Mouse (Mus musculus) intestine, embryonic 14.5 days (tissue): ENCODE results near the gene Nek11. TPM values are rescaled to one million over a fixed set of nuclear protein-coding genes. Genes with fewer than 3 reads are reported as not detected.

Source experiments
- ATAC-seq: fragments of 200-750 bp; cut with Nextera tagmentation; replicated peaks from 2 replicates; pipeline ENCODE4 v1.8.0; 2017; ENCODE audit warnings: low read depth, moderate number of reproducible peaks, moderate TSS enrichment, moderate library complexity; ENCODE audit not compliant: low FRiP score, low TSS enrichment
- DNase-seq: peaks from one replicate; pipeline ENCODE4 v3.0.0-alpha.2; 2018; ENCODE audit warnings: low spot score
- H3K27ac ChIP-seq: fragments of 300-500 bp; sonication (generic); 2 replicates; pipeline ENCODE4 v1.5.1; 2014; ENCODE audit warnings: low read depth, mild to moderate bottlenecking, control low read depth
- H3K27me3 ChIP-seq: fragments of 300-500 bp; sonication (generic); replicated peaks from 2 replicates; pipeline ENCODE4 v1.6.1; 2014; ENCODE audit warnings: low read length, control low read depth; ENCODE audit not compliant: control insufficient read depth, insufficient read depth
- H3K36me3 ChIP-seq: fragments of 300-500 bp; sonication (generic); 2 replicates; pipeline ENCODE4 v1.6.1; 2014; ENCODE audit warnings: low read length, control low read depth; ENCODE audit not compliant: control insufficient read depth, insufficient read depth
- H3K4me1 ChIP-seq: fragments of 300-500 bp; sonication (generic); replicated peaks from 2 replicates; pipeline ENCODE4 v1.6.1; 2014; ENCODE audit warnings: low read length, control low read depth, mixed read lengths; ENCODE audit not compliant: control insufficient read depth, insufficient read depth
- H3K4me2 ChIP-seq: fragments of 300-500 bp; sonication (generic); 2 replicates; pipeline ENCODE4 v1.6.1; 2014; ENCODE audit warnings: low read length
- H3K4me3 ChIP-seq: fragments of 300-500 bp; sonication (generic); 2 replicates; pipeline ENCODE4 v1.5.1; 2014; ENCODE audit warnings: low read depth, low read length, control low read depth, mixed read lengths
- H3K9ac ChIP-seq: fragments of 300-500 bp; sonication (generic); 2 replicates; pipeline ENCODE4 v1.6.1; 2014; ENCODE audit warnings: mild to moderate bottlenecking, low read length
- H3K9me3 ChIP-seq: fragments of 300-500 bp; sonication (generic); 2 replicates; pipeline ENCODE4 v1.6.1; 2016; ENCODE audit warnings: low read length, control low read depth; ENCODE audit not compliant: control insufficient read depth
- WGBS: fragments of 180-500 bp; shearing (Covaris S2); extraction: QIAGEN DNeasy Blood & Tissue Kit; methylation state at CpG from one replicate; pipeline ENCODE4 v1.1.7; 2014; 5-methylcytosine and 5-hydroxymethylcytosine counted together
- polyA plus RNA-seq: library from polyadenylated mRNA; unstranded; fragments of >200 nt; fragmentation: Nextera tagmentation; extraction: Ambion mirVana; gene quantifications from 2 replicates; pipeline ENCODE4 v1.2.1, GENCODE M21; 2014

Gene Nek11
- polyA plus RNA-seq, 1 experiment from 2014 or later, result 0.08 TPM

DNA sequence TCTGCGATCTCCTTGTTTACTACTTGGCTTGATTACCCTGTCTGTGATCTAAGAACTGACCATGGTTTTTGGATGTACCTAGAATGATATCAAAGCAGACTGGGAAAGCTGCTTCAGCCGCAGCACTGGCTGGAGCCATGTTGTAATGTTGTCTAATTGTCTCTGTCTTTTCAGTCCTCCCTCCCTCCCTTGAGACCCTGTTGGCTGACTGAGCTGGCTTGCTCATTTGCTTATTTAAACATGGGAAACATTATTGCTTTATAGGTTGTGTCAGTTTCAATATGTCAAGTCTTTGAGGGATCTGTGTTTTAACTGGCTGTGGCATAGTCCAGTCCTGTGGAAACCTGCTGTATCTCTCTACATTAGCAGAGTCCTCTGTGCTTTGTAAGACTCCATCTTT lies 132.2 kb downstream of the Nek11 start:
- H3K4me1 ChIP-seq, result no peaks in the 10 kb centered on the region
- no peaks in the 10 kb centered on the region for H3K9me3 ChIP-seq
- no peak overlapping the region for H3K4me3 ChIP-seq
- WGBS, result 60% methylated on average over 2 of the region's 2 CpGs
- no peaks in the 10 kb centered on the region for H3K27me3 ChIP-seq
- no peak overlapping the region for H3K4me2 ChIP-seq
- ATAC-seq (no peak), DNase-seq (no peak)
- H3K27ac ChIP-seq, result no peak overlapping the region
- no peak overlapping the region for H3K9ac ChIP-seq
- no peaks in the 10 kb centered on the region for H3K36me3 ChIP-seq

DNA sequence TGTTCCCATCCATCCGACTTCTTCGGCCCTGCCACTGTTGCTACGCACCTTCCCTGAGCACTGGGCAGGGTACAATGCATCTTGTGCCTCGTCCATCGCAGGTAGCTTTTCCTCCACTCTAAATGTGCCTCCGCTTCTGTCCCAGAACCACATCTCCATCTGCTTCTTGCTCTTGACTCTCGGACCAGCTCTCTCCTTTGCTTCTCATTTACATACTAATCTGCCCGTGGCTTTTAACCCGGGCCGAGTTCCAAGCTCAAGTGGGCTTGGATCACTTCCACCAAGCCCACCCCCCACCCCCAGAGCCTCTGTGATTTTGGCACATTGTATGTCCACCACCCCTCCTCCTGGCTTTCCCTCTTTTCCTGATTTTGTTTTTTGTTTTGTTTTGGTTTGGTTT lies 137.7 kb downstream of the Nek11 start:
- no peak overlapping the region for H3K4me2 ChIP-seq
- H3K27ac ChIP-seq, result no peak overlapping the region
- H3K9ac ChIP-seq, result no peak overlapping the region
- ATAC-seq (no peak), DNase-seq (no peak)
- 81% methylated on average over 10 of the region's 10 CpGs for WGBS
- H3K4me3 ChIP-seq, result no peak overlapping the region
- no peaks in the 10 kb centered on the region for H3K4me1 ChIP-seq
- no peaks in the 10 kb centered on the region for H3K36me3 ChIP-seq
- no peaks in the 10 kb centered on the region for H3K9me3 ChIP-seq
- no peaks in the 10 kb centered on the region for H3K27me3 ChIP-seq

DNA sequence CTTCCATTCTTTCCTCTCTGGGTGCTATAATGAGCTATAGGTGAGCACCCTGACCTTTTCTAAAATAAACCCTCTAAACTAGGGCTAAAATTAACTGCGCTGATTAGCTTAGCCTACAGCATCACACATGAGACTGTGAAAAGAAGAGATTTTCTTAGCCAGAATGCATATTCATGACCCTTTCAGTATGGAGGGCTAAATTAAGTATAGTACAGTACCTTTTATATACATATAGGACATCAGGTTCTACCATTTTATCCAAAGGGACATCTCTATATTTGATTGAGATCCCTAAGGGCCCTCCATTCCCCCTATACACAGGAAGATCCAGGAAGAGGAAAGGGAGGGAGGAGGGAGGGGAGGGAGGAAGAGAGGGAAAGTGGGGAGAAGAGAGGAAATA lies 141.2 kb downstream of the Nek11 start:
- Histone ChIP-seq H3K4me2 (no peak overlapping the region), H3K27ac (no peak overlapping the region), H3K27me3 (no peaks in the 10 kb centered on the region), H3K36me3 (no peaks in the 10 kb centered on the region), H3K9me3 (no peaks in the 10 kb centered on the region), H3K4me3 (no peak overlapping the region), H3K4me1 (no peaks in the 10 kb centered on the region), H3K9ac (no peak overlapping the region)
- ATAC-seq (no peak), DNase-seq (no peak)
- WGBS, result 94% methylated on average over 1 of the region's 1 CpGs

DNA sequence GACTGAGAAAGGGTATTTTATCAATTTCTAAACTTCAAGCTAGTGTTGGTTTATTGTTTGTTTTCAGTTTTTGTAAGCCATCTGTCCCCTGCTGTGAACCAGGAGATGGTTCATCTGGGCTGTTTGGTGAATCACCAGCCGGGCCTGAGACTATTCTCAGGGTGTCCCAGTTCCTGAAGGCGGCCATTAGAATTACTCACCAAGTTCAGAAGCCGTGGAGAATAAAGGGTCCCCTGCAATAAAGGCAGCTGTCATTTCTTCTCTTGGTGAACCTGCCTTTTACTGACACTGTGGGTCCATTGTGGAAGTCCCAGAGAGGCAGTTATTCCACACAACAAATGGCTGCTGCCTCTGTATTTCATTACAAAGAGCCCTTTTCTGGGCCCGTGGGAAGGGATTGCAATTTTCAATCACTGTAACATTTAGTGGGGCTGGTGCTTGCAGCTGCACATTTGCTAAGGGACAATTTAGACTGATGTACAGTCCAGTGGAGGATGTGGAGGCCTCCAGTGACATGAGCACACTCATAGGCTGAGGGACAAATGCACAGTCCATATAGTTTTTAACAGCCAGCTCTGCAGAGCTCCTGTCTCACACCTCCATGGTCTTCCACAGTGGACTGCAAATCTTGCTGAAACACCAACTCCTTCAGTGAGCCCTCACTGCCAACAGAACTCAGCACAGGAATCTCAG lies 142.8 kb downstream of the Nek11 start:
- ATAC-seq (no peak), DNase-seq (no peak)
- Histone ChIP-seq H3K4me1 (no peaks in the 10 kb centered on the region), H3K9ac (no peak overlapping the region), H3K36me3 (no peaks in the 10 kb centered on the region), H3K27ac (no peak overlapping the region), H3K4me2 (no peak overlapping the region), H3K27me3 (no peaks in the 10 kb centered on the region), H3K4me3 (no peak overlapping the region), H3K9me3 (no peaks in the 10 kb centered on the region)
- 68% methylated on average over 4 of the region's 4 CpGs for WGBS

DNA sequence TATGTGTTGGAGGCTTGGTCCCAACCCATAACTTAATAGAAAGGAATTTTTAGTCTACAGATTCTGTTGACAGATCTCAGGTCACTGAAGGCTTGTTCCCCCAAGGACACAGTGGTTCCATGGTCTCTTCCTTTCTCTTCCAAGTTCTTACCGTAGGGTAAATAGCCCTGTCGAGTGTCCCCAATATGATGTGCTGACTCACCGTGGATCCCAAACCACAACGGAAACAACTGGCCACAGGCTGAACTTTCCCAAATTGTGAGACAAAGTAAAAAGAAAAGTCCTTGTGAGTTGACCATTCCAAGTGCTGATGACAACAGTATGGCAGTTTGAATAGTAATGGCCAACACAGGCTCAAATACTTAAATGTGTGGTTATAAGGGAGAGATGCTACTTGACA lies 144.1 kb downstream of the Nek11 start:
- no peak overlapping the region for H3K27ac ChIP-seq
- no peak overlapping the region for H3K9ac ChIP-seq
- H3K4me2 ChIP-seq, result no peak overlapping the region
- 89% methylated on average over 4 of the region's 4 CpGs for WGBS
- no peaks in the 10 kb centered on the region for H3K27me3 ChIP-seq
- H3K36me3 ChIP-seq, result no peaks in the 10 kb centered on the region
- H3K4me1 ChIP-seq, result no peaks in the 10 kb centered on the region
- no peak for DNase-seq
- no peak for ATAC-seq
- H3K4me3 ChIP-seq, result no peak overlapping the region
- H3K9me3 ChIP-seq, result no peaks in the 10 kb centered on the region

DNA sequence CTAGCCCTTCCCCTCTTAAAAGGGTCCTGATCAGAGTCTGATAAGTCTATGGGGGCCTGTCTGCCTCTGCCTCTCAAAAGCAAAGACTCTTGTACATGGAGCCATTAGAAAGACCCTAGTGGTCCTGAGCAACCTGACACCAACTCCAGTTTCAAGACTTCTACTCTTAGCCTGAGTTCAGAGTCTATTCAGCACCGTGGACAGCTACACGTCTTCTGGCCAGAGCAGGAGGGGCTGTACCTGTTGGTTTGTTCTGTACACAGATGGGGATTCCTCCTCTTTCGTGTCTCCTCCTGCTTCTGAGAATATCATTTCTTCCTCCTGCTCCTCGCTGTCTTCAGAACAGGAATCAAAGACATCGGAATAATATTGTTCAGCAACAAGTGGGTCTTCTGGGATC lies 151.3 kb downstream of the Nek11 start:
- no peaks in the 10 kb centered on the region for H3K27me3 ChIP-seq
- DNase-seq (peak; percentile 85), ATAC-seq (no peak)
- no peaks in the 10 kb centered on the region for H3K4me1 ChIP-seq
- H3K27ac ChIP-seq, result no peak overlapping the region
- no peaks in the 10 kb centered on the region for H3K36me3 ChIP-seq
- H3K9ac ChIP-seq, result no peak overlapping the region
- WGBS, result 32% methylated on average over 5 of the region's 5 CpGs
- H3K9me3 ChIP-seq, result no peaks in the 10 kb centered on the region
- no peak overlapping the region for H3K4me2 ChIP-seq
- H3K4me3 ChIP-seq, result no peak overlapping the region

DNA sequence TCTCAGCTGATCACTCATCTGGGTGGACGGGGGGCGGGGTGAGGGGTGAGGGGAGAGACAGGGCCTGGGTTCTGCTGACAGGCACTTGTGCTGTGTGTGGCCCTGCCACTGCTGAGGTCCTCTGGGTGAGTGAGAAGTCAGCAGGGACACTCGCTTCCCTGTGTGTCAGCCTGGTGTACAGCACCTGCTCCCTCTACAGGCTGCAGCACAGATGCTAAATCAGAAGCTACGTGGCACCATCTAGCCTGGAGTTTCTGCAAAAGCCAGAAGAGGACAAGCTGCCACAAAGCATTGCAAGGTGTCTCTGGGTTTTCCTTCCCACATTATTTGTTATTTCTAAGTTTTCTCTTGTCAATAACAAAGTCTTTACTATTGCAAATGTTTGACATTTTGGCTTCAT lies 180.9 kb downstream of the Nek11 start:
- no peaks in the 10 kb centered on the region for H3K9me3 ChIP-seq
- WGBS, result 49% methylated on average over 4 of the region's 4 CpGs
- no peak overlapping the region for H3K4me3 ChIP-seq
- no peak overlapping the region for H3K4me2 ChIP-seq
- no peak overlapping the region for H3K9ac ChIP-seq
- H3K4me1 ChIP-seq, result no peaks in the 10 kb centered on the region
- H3K36me3 ChIP-seq, result no peaks in the 10 kb centered on the region
- ATAC-seq (no peak), DNase-seq (no peak)
- H3K27ac ChIP-seq, result no peak overlapping the region
- no peaks in the 10 kb centered on the region for H3K27me3 ChIP-seq

DNA sequence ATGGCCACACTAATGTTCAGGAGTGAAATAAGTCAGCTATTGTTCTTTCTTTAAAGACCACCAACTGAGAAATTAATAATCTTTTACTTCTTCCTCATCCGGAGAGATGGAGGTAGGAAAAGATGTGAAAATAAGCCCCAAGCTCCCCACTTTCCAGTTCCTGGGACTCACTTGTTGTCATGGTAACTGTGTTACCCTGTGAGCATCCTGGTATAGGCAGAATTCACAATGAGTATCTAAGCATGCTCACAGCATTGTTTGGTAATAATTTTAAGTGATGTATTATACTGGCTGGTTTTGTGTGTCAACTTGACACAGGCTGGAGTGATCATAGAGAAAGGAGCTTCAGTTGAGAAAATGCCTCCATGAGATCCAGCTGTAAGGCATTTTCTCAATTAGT lies 195.0 kb downstream of the Nek11 start:
- DNase-seq (no peak), ATAC-seq (no peak)
- Histone ChIP-seq H3K27ac (no peak overlapping the region), H3K9me3 (no peaks in the 10 kb centered on the region), H3K27me3 (no peaks in the 10 kb centered on the region), H3K36me3 (no peaks in the 10 kb centered on the region), H3K4me1 (no peaks in the 10 kb centered on the region), H3K4me2 (no peak overlapping the region), H3K9ac (no peak overlapping the region), H3K4me3 (no peak overlapping the region)
- 69% methylated on average over 1 of the region's 1 CpGs for WGBS

DNA sequence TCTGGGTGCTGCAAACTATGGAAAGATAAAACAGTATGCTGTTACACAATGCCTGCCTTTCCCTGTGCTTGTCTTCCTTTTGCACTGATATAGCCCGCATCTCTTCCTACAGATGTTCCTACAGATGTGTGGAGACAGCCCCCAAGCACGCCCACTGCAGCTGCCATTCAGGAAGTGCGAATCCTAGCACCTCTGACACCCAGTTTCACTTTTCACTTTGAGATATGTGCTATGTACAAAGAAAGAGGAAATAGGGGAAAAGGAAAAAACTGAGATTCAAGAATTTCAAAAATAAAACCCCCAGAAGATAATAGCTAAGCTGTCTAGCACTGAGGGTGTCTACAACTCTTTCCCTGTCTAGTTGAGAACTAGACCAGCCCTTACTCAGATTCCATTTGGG lies 208.6 kb downstream of the Nek11 start:
- 84% methylated on average over 3 of the region's 3 CpGs for WGBS
- Histone ChIP-seq H3K36me3 (no peaks in the 10 kb centered on the region), H3K27me3 (no peaks in the 10 kb centered on the region), H3K9me3 (no peaks in the 10 kb centered on the region), H3K27ac (no peak overlapping the region), H3K4me3 (no peak overlapping the region), H3K4me2 (no peak overlapping the region), H3K9ac (no peak overlapping the region), H3K4me1 (no peaks in the 10 kb centered on the region)
- ATAC-seq (no peak), DNase-seq (no peak)
